Mouse (Mus musculus): ENCODE measurements around the gene Igsf10.

DNA sequence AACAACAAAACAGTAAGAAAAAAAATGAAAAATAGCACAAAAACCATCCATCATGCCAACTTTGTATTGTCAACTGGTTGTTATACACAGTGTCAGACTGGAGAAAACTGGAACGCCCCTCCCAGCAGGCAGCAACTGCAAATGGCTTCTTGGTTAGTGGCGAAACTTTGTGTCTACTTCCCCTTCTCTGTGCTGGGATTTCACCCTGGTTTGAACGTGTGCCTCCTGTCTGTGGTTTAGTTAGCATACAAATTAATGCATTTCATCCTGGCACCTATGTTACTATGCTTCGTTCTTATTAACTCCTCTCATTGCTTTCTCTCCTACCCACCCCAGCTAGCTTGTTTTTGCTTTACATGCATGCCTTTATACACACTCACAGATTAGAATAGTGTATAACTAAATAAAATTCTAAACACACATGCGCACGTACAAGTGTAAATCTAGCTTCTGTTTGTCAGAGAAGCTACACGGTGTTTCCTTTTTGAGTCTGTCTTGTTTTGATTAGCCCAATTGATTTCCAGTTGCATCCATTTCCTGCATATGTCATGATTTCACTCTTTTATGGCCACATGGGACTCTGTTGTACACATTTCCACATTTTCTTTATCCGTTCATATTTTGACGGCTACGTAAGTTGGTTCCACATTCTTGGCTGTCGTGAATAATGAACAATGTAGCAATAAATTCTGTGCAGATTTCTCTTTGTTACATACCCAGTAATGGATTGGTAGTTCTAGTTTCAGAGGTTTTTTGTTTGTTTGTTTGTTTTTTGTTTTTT, 2.4 kb downstream of the Igsf10 start:
- TF ChIP-seq CTCF (IDR thresholded peaks at IDR 0.05; ENCODE audit: low read depth) (no peak), EP300 (IDR thresholded peaks at IDR 0.05; ENCODE audit: low read depth) (no peak)

All from liver, postnatal 0 days (tissue).